Mouse (Mus musculus) cerebellum, adult 9-11 months (tissue): ENCODE data around the gene Tnrc6c.

ENCODE experiments used
- DNase-seq: peaks from one replicate; pipeline ENCODE4 v3.0.0; 2022

The Tnrc6c gene

GRCm38 (mm10) chr11:117731470-117731869 lies 77.4 kb downstream of the Tnrc6c start:
- no peak for DNase-seq

- DNase-seq, result peak; percentile 78
Measured at GRCm38 (mm10) chr11:117736037-117736689, 82.1 kb downstream of the Tnrc6c start.

- no peak for DNase-seq
Measured at GRCm38 (mm10) chr11:117738123-117738522, 84.0 kb downstream of the Tnrc6c start.

- DNase-seq, result no peak
Measured at GRCm38 (mm10) chr11:117741128-117741527, 87.0 kb downstream of the Tnrc6c start.

- DNase-seq, result no peak
Measured at GRCm38 (mm10) chr11:117742243-117742642, 88.2 kb downstream of the Tnrc6c start.

- no peak for DNase-seq
Measured at GRCm38 (mm10) chr11:117742715-117743114, 88.6 kb downstream of the Tnrc6c start.

GRCm38 (mm10) chr11:117743454-117744030 lies 89.5 kb downstream of the Tnrc6c start:
- no peak for DNase-seq

GRCm38 (mm10) chr11:117748628-117749027 lies 94.5 kb downstream of the Tnrc6c start:
- no peak for DNase-seq

- peak; percentile 54 for DNase-seq
Measured at GRCm38 (mm10) chr11:117749414-117749813, 95.3 kb downstream of the Tnrc6c start.

GRCm38 (mm10) chr11:117751544-117751943 lies 97.5 kb downstream of the Tnrc6c start:
- no peak for DNase-seq

GRCm38 (mm10) chr11:117755891-117756290 lies 101.8 kb downstream of the Tnrc6c start:
- no peak for DNase-seq

- DNase-seq, result peak; percentile 70
Measured at GRCm38 (mm10) chr11:117759267-117759666, 105.2 kb downstream of the Tnrc6c start.

- no peak for DNase-seq
Measured at GRCm38 (mm10) chr11:117760374-117761119, 106.5 kb downstream of the Tnrc6c start.

- DNase-seq, result no peak
Measured at GRCm38 (mm10) chr11:117761801-117762200, 107.7 kb downstream of the Tnrc6c start.

- DNase-seq, result no peak
Measured at GRCm38 (mm10) chr11:117762246-117762645, 108.2 kb downstream of the Tnrc6c start.

- DNase-seq, result no peak
Measured at GRCm38 (mm10) chr11:117764319-117764718, 110.2 kb downstream of the Tnrc6c start.

GRCm38 (mm10) chr11:117765361-117765760 lies 111.3 kb downstream of the Tnrc6c start:
- DNase-seq, result no peak

- DNase-seq, result no peak
Measured at GRCm38 (mm10) chr11:117766275-117766674, 112.2 kb downstream of the Tnrc6c start.

GRCm38 (mm10) chr11:117768725-117769682 lies 114.9 kb downstream of the Tnrc6c start:
- DNase-seq, result peak; percentile 42

GRCm38 (mm10) chr11:117769683-117770047 lies 115.6 kb downstream of the Tnrc6c start:
- no peak for DNase-seq

GRCm38 (mm10) chr11:117770407-117770806 lies 116.3 kb downstream of the Tnrc6c start:
- DNase-seq, result no peak

GRCm38 (mm10) chr11:117772352-117772751 lies 118.3 kb downstream of the Tnrc6c start:
- DNase-seq, result no peak

- no peak for DNase-seq
Measured at GRCm38 (mm10) chr11:117774925-117775324, 120.8 kb downstream of the Tnrc6c start.
